Mouse (Mus musculus): ENCODE results near the gene Trit1.

DNA sequence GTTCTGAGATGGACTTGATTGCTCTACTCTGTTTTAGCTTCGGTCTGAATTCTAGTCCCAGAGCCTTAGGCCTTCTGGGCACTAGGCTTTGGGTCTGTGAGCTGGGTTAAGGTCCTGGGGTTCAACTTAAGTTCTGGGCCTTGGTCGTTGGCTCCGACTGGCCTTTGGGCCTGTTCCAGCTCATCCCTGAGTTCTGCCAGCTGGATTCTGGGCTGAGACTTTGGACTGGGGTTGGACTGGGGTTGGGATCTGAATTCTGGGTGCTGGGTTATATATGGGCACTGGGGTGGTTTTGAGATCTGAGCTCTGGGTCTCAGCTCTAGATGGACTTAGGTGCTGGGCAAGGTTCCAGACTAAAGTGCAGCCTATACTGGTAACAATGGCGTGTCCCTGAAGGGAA is 45.2 kb upstream of the Trit1 start:
- no peak for TF ChIP-seq POLR2A (IDR thresholded peaks at IDR 0.05; ENCODE audit: insufficient read depth, low read depth, low read length)
- no peak for TF ChIP-seq CTCF (IDR thresholded peaks at IDR 0.05)

Data from heart, adult 2 months (tissue).